Mouse (Mus musculus) adrenal gland, adult 2 months (tissue): ENCODE measurements around the gene Nit2. TPM values are rescaled to one million over a fixed set of nuclear protein-coding genes. Genes with fewer than 3 reads are reported as not detected.
A peak's percentile ranks its signal among the peaks of the same experiment; 100 is the strongest.

Source experiments
- DNase-seq: peaks from one replicate; pipeline ENCODE4 v3.0.0; 2021
- polyA plus RNA-seq: library from polyadenylated mRNA; depleted of rRNA; stranded (reverse); fragments of >200 nt; gene quantifications from 2 replicates; pipeline ENCODE4 v1.2.3, GENCODE M21; 2012
- total RNA-seq, 2 experiments: library from RNA; stranded (reverse); gene quantifications; 2 replicates each; pipeline ENCODE4 v1.2.3; 2021

Gene Nit2
- total and polyA plus RNA-seq, 3 experiments: 26.5 to 43.6 (median 42.7) TPM

GRCm38 (mm10) chr16:57162841-57163240 lies 4.3 kb downstream of the Nit2 start:
- no peak for DNase-seq

GRCm38 (mm10) chr16:57159835-57160234 lies 7.3 kb downstream of the Nit2 start:
- DNase-seq: no peak

- no peak for DNase-seq
Observed at GRCm38 (mm10) chr16:57157728-57158127, 9.4 kb downstream of the Nit2 start.

- no peak for DNase-seq
Observed at GRCm38 (mm10) chr16:57157076-57157475, 10.1 kb downstream of the Nit2 start.

- DNase-seq: no peak
Observed at GRCm38 (mm10) chr16:57155899-57156298, 11.2 kb downstream of the Nit2 start.

- DNase-seq: no peak
Observed at GRCm38 (mm10) chr16:57151437-57151836, 15.7 kb downstream of the Nit2 start.

GRCm38 (mm10) chr16:57144741-57145140 lies 22.4 kb downstream of the Nit2 start:
- DNase-seq: peak; percentile 76

GRCm38 (mm10) chr16:57133611-57134010 lies 33.5 kb downstream of the Nit2 start:
- DNase-seq: no peak

- no peak for DNase-seq
Observed at GRCm38 (mm10) chr16:57132326-57132725, 34.8 kb downstream of the Nit2 start.

GRCm38 (mm10) chr16:57131544-57131943 lies 35.6 kb downstream of the Nit2 start:
- no peak for DNase-seq

GRCm38 (mm10) chr16:57130752-57131400 lies 36.3 kb downstream of the Nit2 start:
- no peak for DNase-seq

GRCm38 (mm10) chr16:57127825-57128224 lies 39.3 kb downstream of the Nit2 start:
- DNase-seq: no peak

- no peak for DNase-seq
Observed at GRCm38 (mm10) chr16:57126268-57126667, 40.9 kb downstream of the Nit2 start.

- no peak for DNase-seq
Observed at GRCm38 (mm10) chr16:57122682-57123445, 44.3 kb downstream of the Nit2 start.

GRCm38 (mm10) chr16:57121816-57122415 lies 45.2 kb downstream of the Nit2 start:
- DNase-seq: no peak

- peak; percentile 96 for DNase-seq
Observed at GRCm38 (mm10) chr16:57120913-57121815, 46.0 kb downstream of the Nit2 start, which contains the start of gene Tomm70a. Gene Tomm70a (plus strand): TSS chr16:57121703.

GRCm38 (mm10) chr16:57117562-57117961 lies 49.6 kb downstream of the Nit2 start:
- no peak for DNase-seq

- DNase-seq: no peak
Observed at GRCm38 (mm10) chr16:57116066-57116465, 51.1 kb downstream of the Nit2 start.
